Mouse (Mus musculus) spleen, adult 2 months (tissue): Measurements from ENCODE around the gene 1700092M07Rik. TPM values are rescaled to one million over a fixed set of nuclear protein-coding genes. Genes with fewer than 3 reads are reported as not detected.

Source experiments
- DNase-seq, 2 experiments: peaks; one replicate each; pipeline versions ENCODE4 v3.0.0 to v3.0.0-alpha.2; 2012 to 2021; ENCODE audit warnings: low spot score in 2 of 2, low read depth in 1 of 2
- H3K27ac ChIP-seq: fragments of 200-500 bp; 2 replicates; pipeline ENCODE4 v1.5.1; 2012; ENCODE audit warnings: low read length, inconsistent platforms; ENCODE audit not compliant: insufficient read depth
- H3K27me3 ChIP-seq: fragments of 200-500 bp; 2 replicates; pipeline ENCODE4 v1.6.1; 2012; ENCODE audit warnings: mild to moderate bottlenecking, moderate library complexity, low read length, inconsistent platforms; ENCODE audit not compliant: control insufficient read depth, insufficient read depth
- H3K36me3 ChIP-seq: fragments of 200-500 bp; 2 replicates; pipeline ENCODE4 v1.6.1; 2012; ENCODE audit warnings: mild to moderate bottlenecking, low read length, inconsistent platforms; ENCODE audit not compliant: control insufficient read depth, insufficient read depth
- H3K4me1 ChIP-seq: fragments of 200-500 bp; 2 replicates; pipeline ENCODE4 v1.6.1; 2011; ENCODE audit warnings: inconsistent platforms; ENCODE audit not compliant: control insufficient read depth, insufficient read depth, insufficient read length
- H3K4me3 ChIP-seq: fragments of 200-500 bp; 2 replicates; pipeline ENCODE4 v1.5.1; 2011; ENCODE audit warnings: mild to moderate bottlenecking, inconsistent platforms; ENCODE audit not compliant: insufficient read depth, insufficient read length; ENCODE audit errors: extremely low read depth
- CTCF ChIP-seq: fragments of 200-500 bp; IDR thresholded peaks from 2 replicates; pipeline ENCODE4 v1.5.1; 2011; ENCODE audit warnings: mild to moderate bottlenecking, inconsistent platforms; ENCODE audit not compliant: insufficient read depth, insufficient read length, insufficient replicate concordance; ENCODE audit errors: extremely low read depth
- POLR2A ChIP-seq: fragments of 200-500 bp; IDR thresholded peaks from 2 replicates; pipeline ENCODE4 v1.6.1; 2011; ENCODE audit warnings: low read depth, low read length, inconsistent platforms
- WGBS: fragments of 180-500 bp; shearing (Covaris S2); methylation state at CpG from one replicate; pipeline ENCODE4 v1.1.7; 2018; 5-methylcytosine and 5-hydroxymethylcytosine counted together
- polyA plus RNA-seq: library from polyadenylated mRNA; depleted of rRNA; stranded (reverse); fragments of >200 nt; gene quantifications from 2 replicates; pipeline ENCODE4 v1.2.3, GENCODE M21; 2012

1700092M07Rik gene
- polyA plus RNA-seq, 1 experiment: not detected

GRCm38 (mm10) chr19:8758899-8759298 lies 18.4 kb downstream of the 1700092M07Rik start:
- Histone ChIP-seq H3K4me3 (no peak overlapping the region), H3K4me1 (peaks cover 12% of the 10 kb centered on the region; the same call in 1 of the 2 replicates), H3K27me3 (no peaks in the 10 kb centered on the region), H3K27ac (no peak overlapping the region), H3K36me3 (peaks cover 16% of the 10 kb centered on the region)
- TF ChIP-seq CTCF (no peak), POLR2A (no peak)
- WGBS: 51% methylated on average over 2 of the region's 2 CpGs
- no peak for DNase-seq

- Histone ChIP-seq H3K27ac (no peak overlapping the region), H3K36me3 (peaks cover 33% of the 10 kb centered on the region), H3K27me3 (no peaks in the 10 kb centered on the region), H3K4me3 (no peak overlapping the region), H3K4me1 (peaks cover 9% of the 10 kb centered on the region; the same call in 1 of the 2 replicates)
- TF ChIP-seq POLR2A: no peak
- no peak for TF ChIP-seq CTCF
- no peak for DNase-seq
- WGBS: 93% methylated on average over 2 of the region's 2 CpGs
These were observed 20.2 kb downstream of the 1700092M07Rik start for GRCm38 (mm10) chr19:8760757-8761156.

DNA sequence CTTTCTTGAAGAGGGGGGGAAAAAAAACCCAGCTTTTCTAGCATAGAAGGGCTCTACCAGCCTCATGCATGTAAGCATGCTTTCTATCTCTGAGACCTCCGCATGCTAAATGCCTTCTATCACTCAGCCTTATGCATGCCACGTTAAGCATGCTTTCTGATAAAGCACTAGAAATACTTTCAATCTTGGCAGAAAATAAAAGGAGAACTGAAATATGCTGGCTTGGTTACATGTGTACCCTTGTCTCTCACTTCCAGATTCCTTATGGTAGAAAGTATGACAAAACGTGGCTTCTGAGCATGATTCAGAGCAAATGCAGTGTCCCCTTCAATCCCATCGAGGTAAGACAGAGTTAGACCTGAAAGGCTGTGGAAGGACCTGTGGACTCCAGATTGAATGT lies 22.8 kb downstream of the 1700092M07Rik start:
- Histone ChIP-seq H3K27me3 (no peaks in the 10 kb centered on the region), H3K36me3 (peaks cover 54% of the 10 kb centered on the region), H3K27ac (no peak overlapping the region), H3K4me3 (no peak overlapping the region), H3K4me1 (no peaks in the 10 kb centered on the region; the same call in 1 of the 2 replicates)
- 55% methylated on average over 4 of the region's 4 CpGs for WGBS
- DNase-seq: no peak
- TF ChIP-seq POLR2A (no peak), CTCF (no peak)

DNA sequence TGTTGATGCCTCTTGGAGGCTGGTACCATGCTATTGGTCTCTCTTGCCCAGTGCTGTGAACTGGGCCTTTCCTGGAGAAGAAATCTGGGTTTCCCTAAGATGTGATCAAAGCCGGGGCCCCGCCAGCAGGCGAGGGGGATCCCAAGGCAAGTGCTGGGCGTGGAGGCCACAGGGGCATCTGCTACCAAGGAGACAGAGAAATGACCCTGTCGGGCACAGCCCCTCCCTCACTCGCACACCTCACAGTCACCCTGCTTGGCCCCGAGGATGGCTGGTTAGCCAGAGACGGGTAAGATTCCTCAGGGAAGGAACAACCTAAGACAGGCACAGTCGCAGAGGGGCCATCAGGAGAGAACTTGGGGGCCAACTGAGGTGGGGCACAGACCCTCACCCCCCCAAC lies 25.0 kb downstream of the 1700092M07Rik start:
- no peak overlapping the region for H3K4me3 ChIP-seq
- no peak for DNase-seq
- no peaks in the 10 kb centered on the region; the same call in 1 of the 2 replicates for H3K4me1 ChIP-seq
- no peak for TF ChIP-seq POLR2A
- no peak for TF ChIP-seq CTCF
- WGBS: 97% methylated on average over 9 of the region's 9 CpGs
- H3K27me3 ChIP-seq: no peaks in the 10 kb centered on the region
- H3K36me3 ChIP-seq: peaks cover 56% of the 10 kb centered on the region
- H3K27ac ChIP-seq: no peak overlapping the region

DNA sequence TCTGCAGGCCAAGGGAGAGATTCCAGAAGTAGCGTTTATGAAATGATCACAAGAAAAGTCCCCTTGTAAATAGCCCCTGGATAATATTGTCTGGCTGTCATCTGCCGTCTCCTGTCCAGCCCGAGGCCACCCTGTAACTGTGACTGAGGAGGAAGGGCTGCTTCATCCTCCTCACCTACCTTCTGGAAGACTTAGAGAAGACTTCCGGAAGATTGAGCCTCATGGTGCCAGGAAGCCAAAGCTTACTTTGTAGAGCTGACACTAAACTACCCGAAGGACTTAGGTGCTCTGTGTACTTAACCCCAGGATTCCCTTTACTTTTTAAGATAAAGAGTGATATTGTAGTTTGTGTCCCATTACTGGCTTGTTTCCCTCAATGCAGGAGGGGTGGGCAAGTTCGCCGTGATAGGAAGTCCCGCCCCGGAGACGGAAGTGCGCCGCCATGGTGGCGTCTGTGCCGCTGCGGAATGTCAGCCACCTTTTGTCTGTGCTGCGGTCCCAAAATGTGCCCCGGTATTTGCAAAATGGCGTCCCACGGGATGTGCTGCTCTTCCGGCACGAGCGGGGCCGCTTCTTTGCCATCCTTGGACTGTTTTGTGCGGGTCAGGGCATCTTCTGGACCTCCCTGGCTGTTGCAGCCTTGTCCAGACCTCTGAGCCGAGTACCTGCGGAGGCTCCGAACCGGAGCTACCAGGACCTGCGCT lies 30.2 kb downstream of the 1700092M07Rik start, which contains the start of gene Tmem223:
Gene Tmem223, plus strand, starts transcription at position 430 of the 704 bp plus-strand sequence.
- Histone ChIP-seq H3K27ac (peak within 1 kb of the TSS; percentile 92), H3K36me3 (peaks cover 27% of the 10 kb centered on the region), H3K4me1 (peaks cover 11% of the 10 kb centered on the region; the same call in 1 of the 2 replicates), H3K4me3 (peak within 1 kb of the TSS; percentile 87), H3K27me3 (no peaks in the 10 kb centered on the region)
- DNase-seq: peak; percentile 59 to 77
- TF ChIP-seq CTCF (no peak), POLR2A (peak; percentile 87)
- 15% methylated on average over 29 of the region's 29 CpGs for WGBS

DNA sequence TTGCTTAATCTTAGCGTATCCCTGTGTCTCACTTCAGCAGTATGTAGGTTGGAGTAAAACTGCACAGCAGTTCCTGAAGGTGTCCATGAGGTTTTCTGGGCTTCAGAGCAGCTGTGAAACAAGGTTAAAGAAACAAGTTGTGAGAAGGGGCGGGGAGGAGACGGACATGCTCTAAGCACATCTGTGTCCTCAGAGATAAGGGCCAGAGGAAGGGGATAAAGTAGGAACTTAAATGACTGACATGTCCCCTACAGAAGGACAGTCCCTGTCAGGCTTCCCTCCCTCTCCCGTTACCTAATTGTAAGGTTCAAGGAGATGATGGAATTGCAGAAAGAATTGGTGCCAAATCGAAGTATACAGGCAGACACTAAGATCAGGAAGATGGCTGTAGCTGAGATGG lies 32.5 kb downstream of the 1700092M07Rik start:
- peak overlapping the region; percentile 16; the same call in 1 of the 2 replicates for H3K4me3 ChIP-seq
- no peak for DNase-seq
- H3K27ac ChIP-seq: no peak overlapping the region
- peaks cover 6% of the 10 kb centered on the region for H3K36me3 ChIP-seq
- H3K27me3 ChIP-seq: no peaks in the 10 kb centered on the region
- no peak for TF ChIP-seq CTCF
- TF ChIP-seq POLR2A: no peak
- 71% methylated on average over 5 of the region's 5 CpGs for WGBS
- H3K4me1 ChIP-seq: peaks cover 11% of the 10 kb centered on the region; the same call in 1 of the 2 replicates

GRCm38 (mm10) chr19:8773409-8773808 lies 32.9 kb downstream of the 1700092M07Rik start:
- TF ChIP-seq CTCF (no peak), POLR2A (no peak)
- WGBS: 31% methylated on average over 6 of the region's 6 CpGs
- Histone ChIP-seq H3K4me1 (peaks cover 11% of the 10 kb centered on the region; the same call in 1 of the 2 replicates), H3K4me3 (peak overlapping the region; percentile 16; the same call in 1 of the 2 replicates), H3K27ac (0 out of 2 replicates have a peak overlapping the region, but pooled peaks have one; percentile 27), H3K27me3 (no peaks in the 10 kb centered on the region), H3K36me3 (peaks cover 5% of the 10 kb centered on the region)
- DNase-seq: no peak
